Mouse (Mus musculus) kidney, embryonic 14.5 days (tissue): ENCODE data around the gene Prdm10. TPM values are rescaled to one million over a fixed set of nuclear protein-coding genes. Genes with fewer than 3 reads are reported as not detected.

Experiments used
- ATAC-seq: fragments of 200-750 bp; cut with Nextera tagmentation; 2 replicates; pipeline ENCODE4 v1.8.0; 2017; ENCODE audit warnings: moderate number of reproducible peaks, mild to moderate bottlenecking, moderate TSS enrichment, moderate library complexity; ENCODE audit not compliant: low FRiP score, low TSS enrichment
- H3K27ac ChIP-seq: fragments of 300-500 bp; sonication (generic); 2 replicates; pipeline ENCODE4 v1.5.1; 2014; ENCODE audit warnings: low read depth, mild to moderate bottlenecking, low read length, moderate library complexity, mixed read lengths
- H3K27me3 ChIP-seq: fragments of 300-500 bp; sonication (generic); 2 replicates; pipeline ENCODE4 v1.6.1; 2014; ENCODE audit warnings: mild to moderate bottlenecking, low read length; ENCODE audit not compliant: control insufficient read depth, insufficient read depth
- H3K36me3 ChIP-seq: fragments of 300-500 bp; sonication (generic); 2 replicates; pipeline ENCODE4 v1.6.1; 2014; ENCODE audit warnings: low read length, mixed read lengths; ENCODE audit not compliant: control insufficient read depth, insufficient read depth
- H3K4me1 ChIP-seq: fragments of 300-500 bp; sonication (generic); 2 replicates; pipeline ENCODE4 v1.6.1; 2014; ENCODE audit warnings: low read length, mixed read lengths; ENCODE audit not compliant: control insufficient read depth, insufficient read depth
- H3K4me2 ChIP-seq: fragments of 300-500 bp; sonication (generic); replicated peaks from 2 replicates; pipeline ENCODE4 v1.6.1; 2014; ENCODE audit warnings: low read depth, mild to moderate bottlenecking, low read length
- H3K4me3 ChIP-seq: fragments of 300-500 bp; sonication (generic); 2 replicates; pipeline ENCODE4 v1.5.1; 2014; ENCODE audit warnings: mild to moderate bottlenecking, low read length
- H3K9ac ChIP-seq: fragments of 300-500 bp; sonication (generic); 2 replicates; pipeline ENCODE4 v1.6.1; 2014; ENCODE audit warnings: low read depth, mild to moderate bottlenecking, low read length, moderate library complexity
- H3K9me3 ChIP-seq: fragments of 300-500 bp; sonication (generic); 2 replicates; pipeline ENCODE4 v1.6.1; 2016; ENCODE audit warnings: low read length; ENCODE audit not compliant: control insufficient read depth
- WGBS: fragments of 180-500 bp; shearing (Covaris S2); extraction: QIAGEN DNeasy Blood & Tissue Kit; methylation state at CpG from one replicate; pipeline ENCODE4 v1.1.7; 2014; 5-methylcytosine and 5-hydroxymethylcytosine counted together
- polyA plus RNA-seq: library from polyadenylated mRNA; unstranded; fragments of >200 nt; fragmentation: Nextera tagmentation; extraction: Ambion mirVana; gene quantifications from 2 replicates; pipeline ENCODE4 v1.2.1, GENCODE M21; 2014

Prdm10 gene
- polyA plus RNA-seq, 1 experiment from 2014 or later, result 7.7 TPM

- no peak overlapping the region for H3K27ac ChIP-seq
- no peak for ATAC-seq
- no peak overlapping the region for H3K4me2 ChIP-seq
- no peak overlapping the region for H3K4me3 ChIP-seq
- H3K4me1 ChIP-seq, result no peaks in the 10 kb centered on the region
- H3K27me3 ChIP-seq, result no peaks in the 10 kb centered on the region
- peaks cover 3% of the 10 kb centered on the region; the same call in 1 of the 2 replicates for H3K36me3 ChIP-seq
- H3K9ac ChIP-seq, result no peak overlapping the region
- no peaks in the 10 kb centered on the region for H3K9me3 ChIP-seq
- 79% methylated on average over 7 of the region's 7 CpGs for WGBS
Measured at GRCm38 (mm10) chr9:31428971-31429370, 148.6 kb downstream of the Prdm10 start.

GRCm38 (mm10) chr9:31430011-31430410 is 149.7 kb downstream of the Prdm10 start:
- ATAC-seq, result no peak
- Histone ChIP-seq H3K4me1 (no peaks in the 10 kb centered on the region), H3K27ac (no peak overlapping the region), H3K36me3 (no peaks in the 10 kb centered on the region), H3K27me3 (no peaks in the 10 kb centered on the region), H3K4me3 (no peak overlapping the region), H3K9me3 (no peaks in the 10 kb centered on the region), H3K9ac (no peak overlapping the region), H3K4me2 (no peak overlapping the region)
- WGBS, result 73% methylated on average over 9 of the region's 9 CpGs

Other genes starting within 250 kb of the Prdm10 start
- 7.5 and 7.7 TPM in 2 replicates for gene Zbtb44, start 249.9 kb upstream of the Prdm10 start, polyA plus RNA-seq
- gene St14, start 148.7 kb upstream of the Prdm10 start, polyA plus RNA-seq, result 15.4 and 28.0 TPM in 2 replicates
- gene Aplp2, start 68.7 kb upstream of the Prdm10 start, polyA plus RNA-seq, result 179 and 315 TPM in 2 replicates
- gene Nfrkb, start 105.7 kb downstream of the Prdm10 start, polyA plus RNA-seq, result 33.3 and 34.5 TPM in 2 replicates
- gene Tmem45b, start 183.9 kb downstream of the Prdm10 start, polyA plus RNA-seq, result 10.2 and 11.8 TPM in 2 replicates